Mouse (Mus musculus) common myeloid progenitor, adult 5-6 weeks (primary cell): ENCODE results near the gene Pkp4. TPM values are rescaled to one million over a fixed set of nuclear protein-coding genes. Genes with fewer than 3 reads are reported as not detected.
A peak's percentile ranks its signal among the peaks of the same experiment; 100 is the strongest.

Experiments
- ATAC-seq: replicated peaks from 2 replicates; pipeline ENCODE4 v1.8.0; 2016; ENCODE audit warnings: low read depth, mild to moderate bottlenecking, moderate TSS enrichment, inconsistent platforms; ENCODE audit not compliant: poor library complexity, severe bottlenecking
- total RNA-seq: library from RNA; stranded (forward); fragments of 200-1000, 187-1606 nt; gene quantifications from 2 replicates; pipeline ENCODE4 v1.2.3, GENCODE M21; 2017

The Pkp4 gene
- total RNA-seq, 1 experiment from 2014 or later = 23.6 TPM

- no peak for ATAC-seq
Observed at GRCm38 (mm10) chr2:59212846-59213245, 52.2 kb downstream of the Pkp4 start.

GRCm38 (mm10) chr2:59217931-59218330 lies 57.3 kb downstream of the Pkp4 start:
- no peak for ATAC-seq

DNA sequence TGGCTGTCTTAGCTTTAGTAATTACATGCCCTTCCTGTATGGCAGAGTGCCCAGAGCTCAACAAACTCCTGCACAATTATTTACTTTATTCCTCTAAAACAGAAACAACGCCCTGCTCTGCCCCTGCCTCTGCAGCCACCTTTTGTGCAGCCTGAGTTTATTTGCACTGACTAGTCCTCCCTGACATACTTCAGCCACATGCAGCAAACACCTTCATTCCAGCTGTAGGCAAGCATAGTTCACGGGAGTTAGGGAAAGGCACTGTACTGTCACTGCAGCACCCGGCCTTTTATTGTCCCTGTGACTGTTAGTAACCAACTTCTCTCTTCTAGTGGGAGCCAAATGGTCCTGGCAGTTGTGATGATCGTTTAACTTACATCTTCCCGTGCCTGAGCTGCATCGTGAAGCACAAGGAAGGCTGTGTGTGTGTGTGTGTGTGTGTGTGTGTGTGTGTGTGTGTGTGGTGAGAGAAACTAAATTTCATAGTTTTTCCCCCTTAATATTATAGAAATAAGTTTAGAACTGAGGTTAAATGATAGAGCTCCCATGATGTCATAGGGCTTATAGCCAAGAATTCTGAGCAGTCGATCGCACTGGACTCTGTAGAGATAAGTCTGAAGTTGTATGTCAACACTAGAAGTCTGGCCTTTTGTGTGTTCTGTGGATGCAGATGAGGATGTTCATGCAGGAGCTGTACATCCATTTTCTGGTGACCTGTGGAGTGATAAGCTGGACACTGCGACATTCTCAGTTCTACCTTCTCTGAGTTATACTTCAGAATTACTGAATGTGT lies 59.5 kb downstream of the Pkp4 start:
- 0 out of 2 replicates have a peak, but pooled peaks have one; percentile 18 for ATAC-seq

GRCm38 (mm10) chr2:59226383-59226782 lies 65.7 kb downstream of the Pkp4 start:
- ATAC-seq = no peak

GRCm38 (mm10) chr2:59227011-59227410 lies 66.4 kb downstream of the Pkp4 start:
- ATAC-seq = no peak

- ATAC-seq = no peak
Observed at GRCm38 (mm10) chr2:59227508-59228263, 67.0 kb downstream of the Pkp4 start.

DNA sequence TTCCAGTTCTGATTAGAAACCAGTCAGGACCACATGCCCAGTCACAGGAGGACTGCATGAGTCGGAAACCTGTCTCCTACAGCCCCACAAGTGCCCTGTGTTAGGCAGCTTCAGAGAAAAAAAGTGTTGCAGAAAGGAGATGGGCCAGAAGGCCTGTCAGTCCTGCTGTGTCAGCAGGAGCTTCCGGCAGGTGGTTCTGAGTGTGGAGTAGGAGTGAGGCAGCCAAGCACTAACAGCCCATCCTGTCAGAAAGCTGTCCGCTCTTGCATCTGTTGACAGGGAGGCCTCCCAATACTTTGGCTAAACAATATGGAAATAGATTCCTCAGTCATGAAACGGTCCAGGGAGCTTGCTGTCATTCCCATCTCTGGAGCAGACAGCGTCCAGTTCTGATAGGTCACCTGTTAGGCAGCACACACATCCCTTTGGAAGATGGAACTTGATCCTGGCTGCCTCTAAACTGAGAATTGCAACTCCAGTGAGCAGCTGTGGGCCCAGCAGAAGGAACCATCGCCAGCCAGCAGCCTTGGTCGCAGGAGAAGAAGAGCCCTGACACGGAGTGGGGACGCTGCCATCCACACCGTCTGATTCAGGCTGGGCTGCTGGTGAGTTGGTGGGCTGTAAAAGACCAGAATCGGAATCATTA lies 68.7 kb downstream of the Pkp4 start:
- ATAC-seq = no peak

DNA sequence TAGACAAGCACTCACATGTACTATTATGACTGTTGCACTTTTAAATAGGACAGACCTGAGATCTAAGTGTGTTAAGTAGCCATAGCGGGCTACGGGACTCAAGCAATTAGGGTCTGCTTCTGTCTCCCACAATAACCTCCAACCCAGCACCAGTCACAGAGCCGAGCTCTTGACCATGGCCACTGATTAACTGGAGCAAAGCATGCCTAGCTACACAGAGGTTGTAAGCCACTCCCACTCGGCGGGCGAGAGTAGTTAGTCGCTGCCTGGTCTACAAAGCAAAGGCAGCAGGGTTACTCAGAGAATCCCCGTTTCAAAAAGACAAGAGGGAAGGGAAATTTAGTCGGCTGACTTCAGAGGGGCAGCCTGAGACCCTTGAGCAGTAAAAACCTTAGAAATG lies 70.0 kb downstream of the Pkp4 start:
- ATAC-seq = no peak

DNA sequence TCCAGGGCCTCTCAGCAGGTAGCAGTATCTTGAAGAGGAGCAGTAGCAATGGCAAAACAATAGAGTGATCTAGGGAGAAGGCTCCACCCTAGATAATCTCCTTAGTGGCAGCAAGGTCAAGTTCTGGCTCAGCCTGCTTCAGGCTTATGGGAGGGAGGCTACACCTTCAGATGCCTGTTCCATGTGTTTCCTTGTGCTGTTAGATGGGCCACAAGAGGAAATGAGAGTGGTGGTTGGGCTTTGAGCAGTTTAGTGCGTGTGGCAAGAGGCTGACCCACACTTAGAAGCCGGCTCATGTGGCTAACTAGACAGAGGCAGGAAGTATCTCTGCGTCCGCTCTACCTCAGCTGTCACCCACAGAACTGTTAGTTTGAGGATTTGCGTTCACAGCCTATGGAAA lies 70.9 kb downstream of the Pkp4 start:
- peak; percentile 100 for ATAC-seq

DNA sequence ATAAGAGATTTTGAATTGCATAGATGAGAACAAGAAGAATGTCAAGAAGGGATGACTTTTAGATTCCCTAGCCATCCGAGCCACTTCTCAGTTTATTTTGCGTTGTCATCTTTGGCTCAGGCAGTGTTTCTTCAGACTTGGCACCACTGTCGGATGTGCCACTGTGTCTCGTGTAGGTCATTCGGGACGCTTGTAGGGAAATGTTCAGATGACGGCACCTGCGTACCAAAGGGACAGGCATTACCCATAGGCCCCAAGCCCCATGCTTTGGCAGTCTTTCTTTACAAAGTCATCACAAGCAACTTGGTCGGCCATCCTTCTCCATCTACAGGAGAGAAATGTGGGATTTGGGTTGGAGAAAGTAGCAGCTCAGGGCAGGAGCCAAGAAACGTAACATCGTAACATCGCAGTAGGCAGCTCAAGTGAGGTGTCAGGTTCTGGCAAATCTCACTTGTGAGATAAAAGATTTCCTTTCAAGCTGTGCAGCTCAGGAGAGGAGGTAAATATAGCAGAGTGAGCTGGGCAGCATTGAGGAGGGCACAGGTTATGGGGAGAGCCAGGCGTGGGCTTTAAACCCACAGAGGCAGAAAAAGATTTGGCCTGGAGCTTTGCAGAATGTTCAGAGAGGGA lies 72.8 kb downstream of the Pkp4 start:
- ATAC-seq = no peak

DNA sequence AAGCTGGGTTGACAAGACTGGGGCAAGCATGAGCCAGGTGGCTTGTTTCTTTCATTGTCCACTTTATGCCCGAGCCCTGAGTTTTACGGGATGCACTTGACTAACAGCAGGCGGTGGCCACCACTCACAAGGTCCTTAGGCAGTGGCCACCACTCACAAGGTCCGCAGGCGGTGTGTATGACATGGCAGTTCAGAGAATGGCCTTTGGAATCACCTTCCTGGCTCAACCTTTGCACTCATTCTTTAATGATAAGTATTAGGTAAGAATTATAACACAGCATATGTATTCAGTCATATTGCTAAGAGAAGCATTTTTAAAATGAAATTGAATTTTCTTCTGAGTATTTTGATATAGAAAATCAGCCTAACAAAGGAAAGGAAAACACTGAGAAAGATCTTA lies 73.3 kb downstream of the Pkp4 start:
- ATAC-seq = no peak

DNA sequence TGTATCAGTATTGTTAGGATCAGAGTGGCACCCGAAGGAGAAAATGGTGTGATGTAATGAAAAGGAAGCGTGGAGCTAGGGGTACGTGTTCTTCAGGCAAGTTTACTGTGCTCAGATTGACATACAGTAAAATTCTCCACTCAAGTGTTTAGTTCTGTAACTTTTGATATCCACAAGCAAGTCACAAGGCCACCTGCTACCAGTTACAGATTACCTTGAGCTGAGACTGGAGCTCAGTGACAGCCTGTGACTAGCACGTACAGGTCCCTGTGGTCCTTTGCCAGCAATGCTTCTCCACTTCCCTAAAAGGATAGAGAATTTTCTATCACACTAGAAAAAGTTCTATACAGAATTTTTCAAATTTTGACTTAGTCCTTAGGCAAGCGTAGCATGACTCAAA lies 73.9 kb downstream of the Pkp4 start:
- ATAC-seq = no peak

DNA sequence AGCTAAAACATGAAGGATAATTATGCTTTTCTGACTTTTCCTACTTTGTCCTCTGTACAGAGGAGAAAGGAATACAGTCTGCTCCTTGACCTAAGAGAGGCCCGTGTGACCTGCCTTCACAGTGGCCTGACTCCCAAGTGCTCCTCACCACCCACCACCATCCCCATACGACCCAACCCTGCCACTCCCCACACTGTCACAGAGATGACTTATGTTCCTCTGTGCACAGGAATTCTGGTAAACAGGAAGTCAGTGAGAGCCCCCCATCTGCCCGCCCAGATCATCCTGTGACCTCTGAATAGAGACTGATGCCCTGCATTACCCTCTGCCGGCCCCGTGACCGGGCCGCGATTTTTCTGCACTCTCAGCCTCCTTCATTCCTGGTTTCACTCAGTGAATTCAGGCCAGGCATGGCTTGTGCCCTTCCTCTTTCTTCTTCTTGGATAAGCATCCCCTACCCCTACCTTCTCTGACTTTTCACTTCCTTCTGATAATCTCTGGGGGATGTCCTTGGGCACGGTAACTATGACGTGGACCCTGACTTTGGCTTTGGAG lies 79.3 kb downstream of the Pkp4 start:
- no peak for ATAC-seq

GRCm38 (mm10) chr2:59242117-59242516 lies 81.5 kb downstream of the Pkp4 start:
- no peak for ATAC-seq

DNA sequence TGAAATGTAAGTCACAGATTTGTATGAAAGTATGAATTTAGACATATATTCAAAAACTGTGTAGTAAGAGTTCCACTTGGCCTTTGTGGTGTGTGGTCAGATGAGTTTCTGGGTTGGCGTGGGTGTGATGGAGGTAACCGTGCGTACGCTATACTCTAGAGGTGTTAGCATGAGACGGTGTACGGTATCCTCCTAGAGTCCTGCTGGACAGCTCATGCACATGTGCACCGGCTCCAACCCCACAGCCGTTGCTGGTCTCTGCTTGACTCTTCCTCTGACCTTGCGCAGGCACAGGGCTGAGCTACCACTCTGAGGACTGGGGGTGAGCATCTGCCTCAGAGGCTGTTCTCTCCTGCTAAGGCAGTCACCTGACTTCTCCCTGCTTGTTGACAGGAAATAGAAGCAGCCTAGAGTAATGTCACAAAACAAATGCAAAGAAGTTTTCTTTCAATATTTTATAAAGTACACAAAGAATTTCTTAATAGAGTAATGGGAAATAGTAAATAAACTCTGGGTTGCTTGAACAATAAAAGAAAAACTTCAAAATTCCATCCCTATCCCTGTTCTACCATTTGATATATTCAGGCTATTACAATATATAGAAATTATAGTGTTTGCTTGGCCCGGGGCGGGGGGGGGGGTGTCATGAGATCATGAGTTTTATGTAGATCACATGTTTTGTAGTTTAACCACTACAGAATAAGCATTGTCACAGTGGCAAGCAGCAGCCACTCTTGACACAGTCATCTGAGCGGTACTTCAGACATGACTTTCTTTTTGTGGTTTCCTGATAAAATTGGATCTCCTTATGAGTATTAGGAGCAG lies 83.8 kb downstream of the Pkp4 start:
- peak; percentile 93 for ATAC-seq

DNA sequence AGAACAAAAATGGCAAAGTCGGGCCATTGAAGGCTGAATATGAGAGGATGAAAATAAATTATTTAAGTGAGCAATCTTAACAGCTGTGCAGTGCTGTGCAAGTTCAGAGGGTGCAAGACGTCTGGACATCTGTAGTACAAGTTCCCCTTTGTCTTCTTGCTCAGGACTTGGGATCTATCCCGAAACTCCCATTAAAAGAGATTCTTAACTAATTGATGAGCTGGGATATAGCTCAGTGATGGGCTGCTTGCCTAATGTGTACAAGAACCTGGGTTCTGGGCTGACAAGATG lies 84.4 kb downstream of the Pkp4 start:
- no peak for ATAC-seq

DNA sequence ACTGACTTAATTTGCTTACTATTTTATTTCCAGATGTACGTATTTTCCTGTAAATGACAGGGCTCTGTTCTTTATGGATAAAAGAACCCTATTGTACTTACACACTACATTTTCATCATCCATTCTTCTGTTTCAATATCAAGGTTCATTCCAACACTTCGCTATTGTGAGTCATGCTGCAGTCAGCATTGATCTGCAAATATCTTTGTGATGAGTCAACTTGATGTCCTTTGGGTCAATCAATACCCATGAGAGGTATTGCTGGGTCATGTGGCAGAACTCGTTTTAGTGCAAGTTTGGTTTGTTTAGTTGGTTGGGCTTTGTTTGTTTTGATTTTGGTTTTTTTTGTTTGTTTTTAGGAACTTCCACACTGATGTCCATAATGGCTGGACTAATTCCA lies 88.2 kb downstream of the Pkp4 start:
- no peak for ATAC-seq

GRCm38 (mm10) chr2:59252818-59253217 lies 92.2 kb downstream of the Pkp4 start:
- no peak for ATAC-seq

GRCm38 (mm10) chr2:59253435-59253834 lies 92.8 kb downstream of the Pkp4 start:
- ATAC-seq = no peak

GRCm38 (mm10) chr2:59258821-59259231 lies 98.2 kb downstream of the Pkp4 start:
- no peak for ATAC-seq
